Mouse (Mus musculus): Measurements from ENCODE around the gene Pdhx.

Gene Pdhx

GRCm38 (mm10) chr2:102987708-102988010, 85.7 kb downstream of the Pdhx start:
- no peak for DNase-seq (ENCODE audit: low spot score)

GRCm38 (mm10) chr2:102986964-102987707, 86.2 kb downstream of the Pdhx start:
- peak; percentile 5 for DNase-seq (ENCODE audit: low spot score)

- DNase-seq (ENCODE audit: low spot score), result no peak
These were observed 86.9 kb downstream of the Pdhx start for GRCm38 (mm10) chr2:102986424-102986823.

- no peak for DNase-seq (ENCODE audit: low spot score)
These were observed 90.5 kb downstream of the Pdhx start for GRCm38 (mm10) chr2:102982822-102983221.

DNA sequence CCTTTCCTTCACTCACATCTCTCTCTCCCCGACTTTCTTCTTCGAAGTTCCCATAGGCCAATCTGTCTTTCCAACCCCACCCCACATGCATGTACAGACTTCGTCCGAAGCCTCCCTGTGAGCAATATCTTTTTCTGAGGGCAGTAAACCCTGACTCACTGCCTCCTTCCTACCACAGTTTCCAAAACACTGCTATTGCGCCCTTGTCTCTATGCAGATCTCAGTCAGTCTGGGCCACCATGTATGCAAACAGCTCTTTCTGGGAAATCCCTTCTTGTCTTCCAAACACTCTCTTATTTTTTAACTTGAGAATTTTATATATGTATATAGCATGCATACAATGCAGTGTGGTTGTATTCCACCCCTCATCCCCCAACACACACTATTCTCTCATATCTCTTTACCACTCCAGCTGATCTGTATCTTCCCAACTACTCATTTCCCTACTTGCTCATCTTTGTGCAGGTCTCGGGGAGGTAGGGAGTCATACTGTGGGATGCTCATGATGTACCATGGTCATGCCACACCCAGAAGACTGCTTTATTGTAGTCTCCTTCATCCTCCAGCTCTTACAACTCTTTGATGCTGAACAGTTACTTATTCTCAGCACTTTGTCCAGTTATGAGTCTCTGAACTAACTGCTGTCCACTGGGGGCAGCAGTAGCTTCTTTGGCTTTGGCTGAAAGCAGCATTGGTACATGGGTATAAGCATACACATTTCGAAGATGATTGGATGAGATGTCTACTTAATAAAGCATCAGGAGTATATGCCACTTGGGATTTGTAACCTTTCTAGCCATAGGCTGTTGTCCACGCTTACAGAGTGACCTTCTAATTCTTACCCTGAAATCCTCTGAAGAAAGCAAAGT, 91.6 kb downstream of the Pdhx start:
- DNase-seq (ENCODE audit: low spot score), result no peak

DNA sequence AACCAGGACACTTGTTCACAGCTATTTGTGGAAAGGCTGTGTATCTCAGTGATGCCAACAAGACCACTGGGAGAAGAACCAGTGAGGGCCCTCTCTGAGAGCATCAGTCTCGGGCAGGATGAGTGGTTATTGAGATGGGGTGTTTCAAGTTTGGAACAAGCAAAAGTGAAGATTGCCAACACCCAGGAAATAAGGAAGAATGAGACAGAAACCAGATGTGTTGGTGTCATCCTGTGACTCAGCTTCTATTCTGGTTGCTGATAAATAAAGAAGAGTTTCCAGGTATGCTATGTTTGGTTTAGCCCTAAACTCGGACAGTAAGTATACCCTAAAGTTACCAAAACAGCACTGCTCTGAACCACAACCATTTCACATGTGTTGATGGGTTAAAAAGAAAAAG, 92.4 kb downstream of the Pdhx start:
- DNase-seq (ENCODE audit: low spot score), result no peak

GRCm38 (mm10) chr2:102979519-102979918, 93.8 kb downstream of the Pdhx start:
- DNase-seq (ENCODE audit: low spot score), result no peak

DNA sequence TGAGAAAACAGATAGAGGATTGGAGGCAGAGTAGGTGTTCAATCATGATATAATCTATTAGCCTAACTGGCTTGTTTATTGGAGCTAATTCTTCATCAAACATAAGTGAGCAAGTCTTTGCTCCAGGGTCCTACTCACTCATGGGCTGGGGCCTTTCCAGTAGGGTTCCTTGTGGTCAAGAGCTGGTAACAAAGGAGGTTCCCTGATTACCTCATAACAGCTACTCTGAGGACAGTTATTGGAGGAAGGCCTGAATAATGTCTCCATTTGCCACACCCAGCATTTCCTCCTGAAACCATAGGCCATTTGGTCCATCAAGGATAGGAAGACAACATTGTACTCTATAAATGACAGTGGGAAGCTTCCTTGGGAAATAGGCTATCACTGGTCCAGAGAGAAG, 94.2 kb downstream of the Pdhx start:
- DNase-seq (ENCODE audit: low spot score), result no peak

GRCm38 (mm10) chr2:102975358-102975945, 97.9 kb downstream of the Pdhx start:
- no peak for DNase-seq (ENCODE audit: low spot score)

GRCm38 (mm10) chr2:102973115-102973514, 100.2 kb downstream of the Pdhx start:
- DNase-seq (ENCODE audit: low spot score), result no peak

GRCm38 (mm10) chr2:102972575-102972974, 100.7 kb downstream of the Pdhx start:
- no peak for DNase-seq (ENCODE audit: low spot score)

GRCm38 (mm10) chr2:102971951-102972350, 101.4 kb downstream of the Pdhx start:
- no peak for DNase-seq (ENCODE audit: low spot score)
